27 mouse cellular contexts compared by ENCODE assay signal in the genomic region with DNA sequence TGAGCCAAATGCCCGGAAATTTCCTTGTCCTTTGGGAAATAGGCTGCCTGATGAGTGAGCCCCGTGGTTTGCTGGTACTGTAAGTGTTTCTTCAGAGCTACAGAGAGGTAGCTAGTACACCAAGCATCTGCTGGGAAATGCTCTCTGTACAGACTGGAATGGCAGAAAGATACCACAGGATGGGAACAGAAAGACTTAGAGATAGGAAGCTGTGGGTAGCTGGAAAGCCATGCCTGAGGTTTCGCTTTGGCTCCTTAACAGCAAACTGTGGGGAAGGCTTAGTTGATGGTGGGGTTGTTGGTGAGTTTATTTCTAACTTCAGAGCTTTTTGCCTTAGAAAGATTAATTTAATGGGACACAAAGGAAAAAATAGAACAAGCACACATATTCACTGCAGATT.
DNase-seq lines count a peak whose midpoint lies in the region; ATAC-seq and TF ChIP-seq lines count a peak whose summit lies in the region.
"Had no signal": no experiment of that assay in that cellular context is flagged by ENCODE, and none has a peak within 500 bp of the region (broad histone marks: within the 10 kb centered on the region; RNA-seq: fewer than 3 reads in every experiment).

No protein-coding gene starts in this region.

- no peak for ATAC-seq in forebrain, embryonic 13.5 days
- ATAC-seq in forebrain, embryonic 11.5 days (replicated peaks; ENCODE audit: low FRiP score), result no peak
- no peak for ATAC-seq in hindbrain, embryonic 13.5 days (ENCODE audit: low FRiP score)
- ATAC-seq in hindbrain, embryonic 11.5 days (ENCODE audit: low FRiP score), result no peak
- ATAC-seq in granulocyte monocyte progenitor cell, adult 5-6 weeks (replicated peaks; ENCODE audit: poor library complexity, severe bottlenecking), result peak; percentile 61
- ATAC-seq in kidney, embryonic 16.5 days (ENCODE audit: low FRiP score, low TSS enrichment), result no peak
- ATAC-seq: activated CD4-positive, CD25-positive, alpha-beta regulatory T cell, adult 4 months; CD4-positive, CD25-positive, alpha-beta regulatory T cell, adult 4 months; forebrain, embryonic 14.5 days; forebrain, postnatal 0 days; Patski had no signal

- no peak overlapping the region for H3K4me3 ChIP-seq in forebrain, embryonic 13.5 days
- no peak overlapping the region for H3K4me3 ChIP-seq in forebrain, embryonic 11.5 days (ENCODE audit: low read depth, low read length)
- H3K4me3 ChIP-seq in hindbrain, embryonic 13.5 days, result no peak overlapping the region
- H3K4me3 ChIP-seq in hindbrain, embryonic 11.5 days (ENCODE audit: low read depth, low read length), result no peak overlapping the region
- no peak overlapping the region for H3K4me3 ChIP-seq in kidney, embryonic 16.5 days (ENCODE audit: low read length)
- H3K4me3 ChIP-seq: embryonic facial prominence, embryonic 10.5 days; embryonic facial prominence, embryonic 12.5 days had no signal

- no peak for TF ChIP-seq POLR2A in brain, embryonic 14.5 days (IDR thresholded peaks at IDR 0.05; ENCODE audit: borderline replicate concordance, extremely low read depth, insufficient read depth, insufficient read length, poor library complexity, severe bottlenecking)

- peaks cover 15% of the 10 kb centered on the region; the same call in 1 of the 2 replicates for H3K4me1 ChIP-seq in forebrain, embryonic 13.5 days
- no peaks in the 10 kb centered on the region for H3K4me1 ChIP-seq in forebrain, embryonic 11.5 days (replicated peaks; ENCODE audit: control insufficient read depth, insufficient read depth, low read length)
- H3K4me1 ChIP-seq in hindbrain, embryonic 13.5 days (replicated peaks), result peaks cover 4% of the 10 kb centered on the region
- no peaks in the 10 kb centered on the region for H3K4me1 ChIP-seq in hindbrain, embryonic 11.5 days (replicated peaks; ENCODE audit: control insufficient read depth, insufficient read depth, low read length)
- no peaks in the 10 kb centered on the region for H3K4me1 ChIP-seq in kidney, embryonic 16.5 days (ENCODE audit: insufficient read depth, low read length)
- H3K4me1 ChIP-seq: embryonic facial prominence, embryonic 12.5 days had no signal

- H3K27ac ChIP-seq in forebrain, embryonic 13.5 days, result peak overlapping the region; percentile 10; the same call in 1 of the 2 replicates
- H3K27ac ChIP-seq in forebrain, embryonic 11.5 days (ENCODE audit: low read depth, low read length), result no peak overlapping the region
- 0 out of 2 replicates have a peak overlapping the region, but pooled peaks have one; percentile 12 for H3K27ac ChIP-seq in hindbrain, embryonic 13.5 days
- H3K27ac ChIP-seq in hindbrain, embryonic 11.5 days (ENCODE audit: low read depth, low read length), result no peak overlapping the region
- H3K27ac ChIP-seq in kidney, embryonic 16.5 days (ENCODE audit: low read length), result no peak overlapping the region
- H3K27ac ChIP-seq: embryonic facial prominence, embryonic 10.5 days; embryonic facial prominence, embryonic 12.5 days had no signal

- no peaks in the 10 kb centered on the region for H3K9me3 ChIP-seq in forebrain, embryonic 13.5 days (replicated peaks)
- H3K9me3 ChIP-seq in forebrain, embryonic 11.5 days (ENCODE audit: control insufficient read depth, low read length), result no peaks in the 10 kb centered on the region
- no peaks in the 10 kb centered on the region for H3K9me3 ChIP-seq in hindbrain, embryonic 13.5 days
- no peaks in the 10 kb centered on the region for H3K9me3 ChIP-seq in hindbrain, embryonic 11.5 days (ENCODE audit: control insufficient read depth, low read length)
- no peaks in the 10 kb centered on the region for H3K9me3 ChIP-seq in kidney, embryonic 16.5 days (ENCODE audit: low read length)
- H3K9me3 ChIP-seq: embryonic facial prominence, embryonic 10.5 days; embryonic facial prominence, embryonic 12.5 days had no signal

- TF ChIP-seq CTCF in brain, embryonic 14.5 days (IDR thresholded peaks at IDR 0.05; ENCODE audit: borderline replicate concordance, extremely low read depth, insufficient read depth, insufficient read length), result no peak

- no peak for DNase-seq in forebrain, embryonic 11.5 days (ENCODE audit: low spot score)
- no peak for DNase-seq in hindbrain, embryonic 11.5 days (ENCODE audit: low spot score)
- DNase-seq in brain, embryonic 14.5 days (ENCODE audit: low read depth), result peak; percentile 44
- DNase-seq in neural tube, embryonic 10.5 days (ENCODE audit: extremely low spot score, low spot score), result no peak
- DNase-seq: adrenal gland, adult 8-10 months; adrenal gland, postnatal 14 days; adrenal gland, postnatal 36 days; B cell, adult 2 months; cerebellum, adult 11 months; cerebellum, adult 18-20 months; cerebellum, adult 8-10 months; cerebellum, adult 9-11 months; cerebellum, postnatal 14 days; cerebellum, postnatal 36 days; forebrain, postnatal 0 days had no signal

- no peaks in the 10 kb centered on the region for H3K27me3 ChIP-seq in forebrain, embryonic 13.5 days
- H3K27me3 ChIP-seq in forebrain, embryonic 11.5 days (ENCODE audit: control insufficient read depth, insufficient read depth, low read length), result no peaks in the 10 kb centered on the region
- H3K27me3 ChIP-seq in hindbrain, embryonic 13.5 days, result no peaks in the 10 kb centered on the region
- no peaks in the 10 kb centered on the region for H3K27me3 ChIP-seq in hindbrain, embryonic 11.5 days (ENCODE audit: control insufficient read depth, insufficient read depth, low read length)
- no peaks in the 10 kb centered on the region for H3K27me3 ChIP-seq in kidney, embryonic 16.5 days (ENCODE audit: insufficient read depth, low read length)
- H3K27me3 ChIP-seq: CH12.LX; embryonic facial prominence, embryonic 12.5 days; Patski had no signal

- 84% methylated on average over 3 of the region's 3 CpGs for WGBS in forebrain, embryonic 13.5 days
- 90% methylated on average over 3 of the region's 3 CpGs for WGBS in forebrain, embryonic 11.5 days
- WGBS in hindbrain, embryonic 13.5 days, result 62% methylated on average over 3 of the region's 3 CpGs
- 84% methylated on average over 3 of the region's 3 CpGs for WGBS in hindbrain, embryonic 11.5 days
- WGBS in kidney, embryonic 16.5 days, result 81% methylated on average over 3 of the region's 3 CpGs

- no peak overlapping the region for H3K4me2 ChIP-seq in forebrain, embryonic 13.5 days
- H3K4me2 ChIP-seq in forebrain, embryonic 11.5 days (ENCODE audit: low read depth, low read length, severe bottlenecking), result no peak overlapping the region
- no peak overlapping the region for H3K4me2 ChIP-seq in hindbrain, embryonic 13.5 days
- no peak overlapping the region for H3K4me2 ChIP-seq in hindbrain, embryonic 11.5 days (replicated peaks; ENCODE audit: low read depth, low read length)
- no peak overlapping the region for H3K4me2 ChIP-seq in kidney, embryonic 16.5 days (replicated peaks; ENCODE audit: low read depth, low read length)
- H3K4me2 ChIP-seq: embryonic facial prominence, embryonic 12.5 days had no signal

- no peak overlapping the region for H3K9ac ChIP-seq in forebrain, embryonic 13.5 days
- no peak overlapping the region for H3K9ac ChIP-seq in forebrain, embryonic 11.5 days (ENCODE audit: low read length)
- no peak overlapping the region for H3K9ac ChIP-seq in hindbrain, embryonic 13.5 days
- no peak overlapping the region for H3K9ac ChIP-seq in hindbrain, embryonic 11.5 days (ENCODE audit: low read depth, low read length)
- H3K9ac ChIP-seq in kidney, embryonic 16.5 days (replicated peaks; ENCODE audit: low read length), result no peak overlapping the region
- H3K9ac ChIP-seq: embryonic facial prominence, embryonic 12.5 days; forebrain, postnatal 0 days had no signal

- H3K36me3 ChIP-seq in forebrain, embryonic 13.5 days (ENCODE audit: poor library complexity, severe bottlenecking), result no peaks in the 10 kb centered on the region
- H3K36me3 ChIP-seq in forebrain, embryonic 11.5 days (ENCODE audit: control insufficient read depth, insufficient read depth, low read length), result no peaks in the 10 kb centered on the region
- H3K36me3 ChIP-seq in hindbrain, embryonic 13.5 days, result no peaks in the 10 kb centered on the region
- H3K36me3 ChIP-seq in hindbrain, embryonic 11.5 days (ENCODE audit: control insufficient read depth, insufficient read depth, low read length), result no peaks in the 10 kb centered on the region
- no peaks in the 10 kb centered on the region for H3K36me3 ChIP-seq in kidney, embryonic 16.5 days (ENCODE audit: insufficient read depth, low read length)
- H3K36me3 ChIP-seq: embryonic facial prominence, embryonic 10.5 days; embryonic facial prominence, embryonic 12.5 days; G1E had no signal

Comparison
In these comparisons a context has a peak if more than half of its experiments do, and no peak if none do; other contexts are left out.
1. H3K27ac ChIP-seq: peak in forebrain, embryonic 13.5 days (single experiment) and hindbrain, embryonic 13.5 days (single experiment); none in forebrain, embryonic 11.5 days (single experiment), hindbrain, embryonic 11.5 days (single experiment) and kidney, embryonic 16.5 days (single experiment).